Mouse (Mus musculus) G1E-ER4 (cell line): Measurements from ENCODE around the gene Olfr12. TPM values are rescaled to one million over a fixed set of nuclear protein-coding genes. Genes with fewer than 3 reads are reported as not detected.

Source experiments
- GATA1 ChIP-seq: IDR thresholded peaks from one replicate; pipeline ENCODE4 v1.8.0; 2012; ENCODE audit warnings: low read length, inconsistent platforms
- polyA plus RNA-seq: library from polyadenylated mRNA; stranded (reverse); fragments of >175 nt; gene quantifications from 2 replicates; pipeline ENCODE4 v1.2.3, GENCODE M21; 2012

The Olfr12 gene
- polyA plus RNA-seq, 1 experiment: not detected

DNA sequence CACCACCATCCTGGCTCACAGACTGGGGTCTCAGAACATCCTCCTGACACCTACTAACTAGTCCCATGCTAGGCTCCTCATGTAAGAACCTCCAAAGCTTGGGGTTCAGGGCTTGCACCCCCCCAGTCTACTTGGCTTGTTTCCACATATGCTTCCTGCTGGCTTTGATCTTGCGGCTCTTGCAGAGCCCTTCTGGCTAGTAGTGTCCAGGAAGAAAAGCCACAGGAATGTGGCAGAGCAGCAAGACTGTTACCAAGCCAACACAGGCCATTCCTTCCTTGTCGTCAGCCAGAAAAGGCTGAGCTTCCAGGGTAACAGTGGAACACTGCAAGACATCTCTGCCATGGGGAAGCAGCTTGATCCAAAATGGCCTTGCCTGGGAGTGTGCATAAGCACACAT, 37.1 kb downstream of the Olfr12 start:
- no peak for TF ChIP-seq GATA1

DNA sequence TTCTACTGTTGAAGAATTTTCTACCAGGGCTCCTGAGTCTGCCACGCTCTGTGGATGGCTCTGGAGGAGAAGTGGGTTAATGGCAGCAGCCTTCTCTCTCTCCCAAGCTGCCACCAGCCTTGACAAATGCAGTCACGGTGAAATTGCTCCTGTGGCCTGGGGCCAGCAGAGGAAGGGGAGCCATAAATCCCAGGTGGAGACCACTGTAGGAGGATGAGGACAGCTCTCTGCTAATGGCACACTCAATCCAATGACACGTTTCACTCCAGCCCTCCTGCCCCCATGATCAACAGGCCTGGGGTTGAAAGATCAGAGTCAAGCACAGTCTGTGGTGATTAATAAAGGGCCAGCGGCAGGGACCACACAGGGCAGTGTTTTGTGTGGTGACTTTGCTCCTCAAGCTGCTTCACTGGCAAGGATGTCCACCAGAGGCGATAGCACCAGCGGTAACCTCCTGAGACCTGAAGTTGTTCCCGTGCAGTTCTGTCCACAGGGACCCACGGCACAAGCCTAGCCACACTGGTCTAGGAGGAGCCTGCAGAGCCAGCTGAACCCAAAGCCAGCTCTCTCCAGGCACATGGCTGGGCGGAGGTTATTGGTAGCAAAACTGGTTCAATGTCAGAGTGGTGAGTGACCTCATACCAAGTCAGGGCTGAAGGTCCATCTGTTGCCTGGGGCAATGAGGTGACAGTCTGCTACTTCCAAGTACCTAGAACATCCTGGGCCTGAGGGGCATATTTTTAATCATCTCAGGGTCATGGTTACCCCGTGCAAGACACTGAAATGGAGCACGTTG, 39.6 kb downstream of the Olfr12 start:
- TF ChIP-seq GATA1: no peak

DNA sequence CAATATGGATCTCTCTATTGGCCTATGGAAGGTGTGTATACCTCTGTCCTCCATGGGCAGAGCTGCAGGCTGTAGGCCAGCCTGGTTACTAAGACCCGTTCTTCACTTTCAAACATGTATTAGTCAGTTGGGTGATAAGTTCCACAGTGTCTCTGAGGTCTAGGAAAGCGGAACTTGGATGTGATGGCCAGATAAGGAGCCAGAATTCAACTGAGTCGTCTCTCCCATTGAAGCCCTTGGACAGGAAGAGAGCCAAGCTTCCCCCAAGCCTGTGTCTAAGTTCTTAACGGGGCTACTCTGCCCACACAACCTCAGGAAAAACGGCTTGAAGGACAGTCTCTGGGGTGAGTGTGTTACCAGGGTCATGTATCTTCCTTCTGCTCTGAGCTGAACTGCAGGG, 41.8 kb downstream of the Olfr12 start:
- TF ChIP-seq GATA1: peak; percentile 66

DNA sequence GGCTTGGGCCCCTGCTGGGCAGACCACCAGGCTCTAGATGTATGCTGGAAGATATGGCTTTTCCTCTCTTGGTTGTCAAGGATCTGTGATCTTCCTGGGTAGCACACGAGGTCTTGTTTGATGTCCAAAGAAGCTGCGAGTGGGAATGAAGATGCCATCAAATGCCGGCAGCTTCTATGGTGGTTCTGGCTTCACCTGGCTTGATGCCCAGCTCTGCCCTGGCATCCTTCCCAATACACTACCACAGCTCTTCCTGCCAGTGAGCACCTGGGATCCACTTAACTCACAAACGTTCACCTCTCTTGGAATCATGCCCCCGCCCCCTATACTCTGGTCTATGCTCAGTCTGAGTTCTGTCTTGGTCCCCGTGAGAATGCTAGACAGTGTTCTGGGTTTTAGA, 49.5 kb downstream of the Olfr12 start:
- no peak for TF ChIP-seq GATA1

DNA sequence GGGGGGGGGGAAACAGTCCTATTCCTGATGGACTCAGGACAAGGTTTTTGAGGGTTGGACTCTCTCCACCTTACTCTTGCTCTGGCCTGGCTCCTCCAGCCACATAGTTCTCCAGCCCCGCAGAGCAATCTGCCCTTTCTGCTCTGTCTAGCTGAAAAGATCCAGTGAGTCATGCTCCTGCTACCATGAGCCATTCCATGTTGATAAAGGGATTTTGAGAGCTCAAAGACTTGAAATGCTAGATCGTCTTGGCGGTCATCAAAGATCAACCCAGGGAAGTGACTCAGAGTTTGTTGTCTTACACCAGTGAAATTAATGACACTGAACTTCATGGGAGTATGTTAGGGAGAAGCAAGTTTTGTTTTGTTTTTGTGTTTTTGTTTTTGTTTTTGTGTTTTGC, 51.8 kb downstream of the Olfr12 start:
- TF ChIP-seq GATA1: no peak

DNA sequence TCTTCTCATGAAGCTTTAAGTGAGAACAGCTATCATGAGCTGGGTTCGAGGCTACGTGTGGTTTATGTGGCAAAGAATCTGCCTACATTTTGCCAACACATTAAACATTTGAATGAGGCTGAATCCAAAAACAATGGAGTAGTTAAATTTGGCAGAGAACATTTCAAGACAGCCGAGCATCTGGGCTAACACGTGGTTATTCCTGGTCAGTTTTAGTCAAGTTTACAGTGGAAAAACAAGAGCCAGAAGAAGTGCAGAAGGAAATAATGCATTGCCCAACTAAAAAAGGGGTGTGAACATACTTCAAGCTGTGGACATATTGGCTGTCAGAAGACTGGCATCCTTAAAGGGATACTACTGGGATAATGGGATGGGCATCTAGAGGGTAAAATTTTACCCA, 53.7 kb downstream of the Olfr12 start:
- TF ChIP-seq GATA1: no peak

Other genes with a start within 250 kb of the Olfr12 start
- 93.0 and 96.6 TPM in 2 replicates for gene Ndufa10, start 143.9 kb upstream of the Olfr12 start, polyA plus RNA-seq
- gene Olfr1416, start 132.7 kb upstream of the Olfr12 start, polyA plus RNA-seq: not detected in 2 replicates
- not detected in 2 replicates for gene Olfr1415, start 121.7 kb upstream of the Olfr12 start, polyA plus RNA-seq
- gene Olfr1414, start 99.1 kb upstream of the Olfr12 start, polyA plus RNA-seq: not detected in 2 replicates
- gene Olfr1413, start 46.5 kb upstream of the Olfr12 start, polyA plus RNA-seq: not detected in 2 replicates
- gene Olfr1412, start 32.0 kb upstream of the Olfr12 start, polyA plus RNA-seq: not detected in 2 replicates
- not detected in 2 replicates for gene Olfr1411, start 23.4 kb upstream of the Olfr12 start, polyA plus RNA-seq
- gene Olfr1410, start 12.0 kb upstream of the Olfr12 start, polyA plus RNA-seq: not detected in 2 replicates
- 147 and 217 TPM in 2 replicates for gene Cops9, start 24.2 kb downstream of the Olfr12 start, polyA plus RNA-seq
- 0.13 TPM in 1 of 2 replicates, not detected in the other for gene Otos, start 31.1 kb downstream of the Olfr12 start, polyA plus RNA-seq
- not detected in 2 replicates for gene Gpc1, start 213.9 kb downstream of the Olfr12 start, polyA plus RNA-seq